Mouse (Mus musculus) cerebellum, postnatal 10 days (tissue): Measurements from ENCODE around the gene Poln.

Source experiments
- DNase-seq, 2 experiments: peaks; one replicate each; pipeline ENCODE4 v3.0.0; 2021; ENCODE audit warnings: mixed read lengths in 2 of 2

Poln gene

GRCm38 (mm10) chr5:34093021-34093420, 76.2 kb downstream of the Poln start:
- no peak for DNase-seq

GRCm38 (mm10) chr5:34032520-34032919, 136.7 kb downstream of the Poln start:
- DNase-seq: no peak

GRCm38 (mm10) chr5:34031022-34031421, 138.2 kb downstream of the Poln start:
- DNase-seq: peak; percentile 37 to 51

GRCm38 (mm10) chr5:34030101-34030500, 139.1 kb downstream of the Poln start:
- DNase-seq: no peak

- DNase-seq: no peak
Measured at GRCm38 (mm10) chr5:34018968-34019367, 150.3 kb downstream of the Poln start.

GRCm38 (mm10) chr5:34014652-34015051, 154.6 kb downstream of the Poln start:
- DNase-seq: no peak

GRCm38 (mm10) chr5:34007392-34007941, 161.8 kb downstream of the Poln start:
- no peak for DNase-seq

- DNase-seq: no peak
Measured at GRCm38 (mm10) chr5:34006832-34007231, 162.4 kb downstream of the Poln start.

GRCm38 (mm10) chr5:34004618-34005017, 164.6 kb downstream of the Poln start:
- DNase-seq: peak; percentile 45 to 59

GRCm38 (mm10) chr5:34002636-34003035, 166.6 kb downstream of the Poln start:
- DNase-seq: no peak

GRCm38 (mm10) chr5:34001401-34001800, 167.8 kb downstream of the Poln start:
- no peak for DNase-seq

- DNase-seq: peak in 1 of 2 experiments; percentile 3
Measured at GRCm38 (mm10) chr5:34000809-34001208, 168.4 kb downstream of the Poln start.

GRCm38 (mm10) chr5:33999466-34000090, 169.7 kb downstream of the Poln start:
- peak; percentile 41 to 49 for DNase-seq

GRCm38 (mm10) chr5:33998505-33998877, 170.8 kb downstream of the Poln start:
- DNase-seq: no peak

- DNase-seq: peak; percentile 27 to 30
Measured at GRCm38 (mm10) chr5:33997829-33998504, 171.3 kb downstream of the Poln start.

- peak; percentile 84 to 87 for DNase-seq
Measured at GRCm38 (mm10) chr5:33997051-33997741, 172.1 kb downstream of the Poln start.

- DNase-seq: no peak
Measured at GRCm38 (mm10) chr5:33996694-33997045, 172.6 kb downstream of the Poln start.

- DNase-seq: peak; percentile 94 to 96
Measured at GRCm38 (mm10) chr5:33995843-33996693, 173.2 kb downstream of the Poln start, which contains the start of gene Nat8l. TSS of gene Nat8l (plus strand) at chr5:33995984.

GRCm38 (mm10) chr5:33994671-33995625, 174.3 kb downstream of the Poln start:
- peak; percentile 89 to 91 for DNase-seq

- peak; percentile 97 to 98 for DNase-seq
Measured at GRCm38 (mm10) chr5:33983309-33984121, 185.7 kb downstream of the Poln start, which contains the start of gene Gm1673. TSS of gene Gm1673 (plus strand) at chr5:33983433.
